Mouse (Mus musculus) liver, embryonic 14.5 days (tissue): ENCODE results near the gene Mrps7.

Experiments
- CTCF ChIP-seq: IDR thresholded peaks from 2 replicates; pipeline ENCODE4 v1.5.1; 2016; ENCODE audit warnings: antibody characterized with exemption, low read depth, control low read depth
- EP300 ChIP-seq: IDR thresholded peaks from 2 replicates; pipeline ENCODE4 v1.6.1; 2016; ENCODE audit warnings: antibody characterized with exemption, low read depth

GRCm38 (mm10) chr11:115654128-115654527 is 50.4 kb downstream of the Mrps7 start:
- TF ChIP-seq CTCF (no peak), EP300 (no peak)
